Mouse (Mus musculus) liver, embryonic 15.5 days (tissue): Measurements from ENCODE around the gene Mtus2. TPM values are rescaled to one million over a fixed set of nuclear protein-coding genes. Genes with fewer than 3 reads are reported as not detected.
"Not testable (repeated sequence)": the region's sequence is repeated elsewhere in the genome, so short reads cannot be mapped to it uniquely, and the experiment has no call there.

Experiments
- ATAC-seq: fragments of 200-750 bp; cut with Nextera tagmentation; 2 replicates; pipeline ENCODE4 v1.8.0; 2017; ENCODE audit warnings: moderate number of reproducible peaks, mild to moderate bottlenecking, moderate library complexity; ENCODE audit not compliant: insufficient read depth
- H3K27ac ChIP-seq: fragments of 300-500 bp; sonication (generic); replicated peaks from 2 replicates; pipeline ENCODE4 v1.5.1; 2015; ENCODE audit warnings: mild to moderate bottlenecking, inconsistent platforms
- H3K27me3 ChIP-seq: fragments of 300-500 bp; sonication (generic); 2 replicates; pipeline ENCODE4 v1.6.1; 2015; ENCODE audit warnings: mild to moderate bottlenecking, inconsistent platforms
- H3K36me3 ChIP-seq: fragments of 300-500 bp; sonication (generic); replicated peaks from 2 replicates; pipeline ENCODE4 v1.6.1; 2015; ENCODE audit warnings: moderate library complexity, mild to moderate bottlenecking, inconsistent platforms
- H3K4me1 ChIP-seq: fragments of 300-500 bp; sonication (generic); replicated peaks from 2 replicates; pipeline ENCODE4 v1.6.1; 2015; ENCODE audit warnings: inconsistent platforms
- H3K4me2 ChIP-seq: fragments of 300-500 bp; sonication (generic); 2 replicates; pipeline ENCODE4 v1.6.1; 2015; ENCODE audit warnings: moderate library complexity, mild to moderate bottlenecking, inconsistent platforms
- H3K4me3 ChIP-seq: fragments of 300-500 bp; sonication (generic); replicated peaks from 2 replicates; pipeline ENCODE4 v1.5.1; 2015; ENCODE audit warnings: mild to moderate bottlenecking, inconsistent platforms
- H3K9ac ChIP-seq: fragments of 300-500 bp; sonication (generic); 2 replicates; pipeline ENCODE4 v1.6.1; 2015; ENCODE audit warnings: moderate library complexity, mild to moderate bottlenecking, inconsistent platforms
- H3K9me3 ChIP-seq: fragments of 300-500 bp; sonication (generic); replicated peaks from 2 replicates; pipeline ENCODE4 v1.6.1; 2016; ENCODE audit warnings: inconsistent platforms
- WGBS: fragments of 180-500 bp; shearing (Covaris S2); methylation state at CpG from one replicate; pipeline ENCODE4 v1.1.7; 2015; ENCODE audit warnings: mixed read lengths; ENCODE audit not compliant: insufficient replicate concordance; 5-methylcytosine and 5-hydroxymethylcytosine counted together
- polyA plus RNA-seq: library from polyadenylated mRNA; unstranded; fragments of >200 nt; fragmentation: Nextera tagmentation; extraction: Ambion mirVana; gene quantifications from 2 replicates; pipeline ENCODE4 v1.2.1, GENCODE M21; 2015

Mtus2 gene
- polyA plus RNA-seq, 1 experiment from 2014 or later = 1.2 TPM

DNA sequence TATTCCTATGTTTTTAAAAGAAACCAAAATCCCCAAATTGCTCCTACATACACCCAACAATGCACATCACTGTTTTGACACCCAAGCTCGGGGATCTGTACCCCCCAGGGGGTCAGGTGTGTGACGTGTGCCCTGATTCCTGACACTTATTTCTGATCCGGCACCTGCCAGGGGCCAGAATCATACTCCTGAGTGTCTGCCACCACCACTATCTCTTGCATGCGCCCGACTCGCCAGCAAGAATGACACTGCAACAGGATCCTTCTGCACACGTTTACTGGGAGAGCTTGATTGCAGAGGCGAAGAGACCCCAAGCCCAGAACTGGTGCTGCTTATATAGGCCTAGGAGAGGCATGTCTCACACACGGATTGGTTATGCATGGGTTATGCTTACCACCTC is 369.2 kb downstream of the Mtus2 start:
- H3K4me3 ChIP-seq, H3K36me3 ChIP-seq, ATAC-seq, H3K9me3 ChIP-seq, H3K9ac ChIP-seq, H3K4me2 ChIP-seq, H3K4me1 ChIP-seq, H3K27me3 ChIP-seq, H3K27ac ChIP-seq: not testable (repeated sequence)
- WGBS = 81% methylated on average over 9 of the region's 9 CpGs

DNA sequence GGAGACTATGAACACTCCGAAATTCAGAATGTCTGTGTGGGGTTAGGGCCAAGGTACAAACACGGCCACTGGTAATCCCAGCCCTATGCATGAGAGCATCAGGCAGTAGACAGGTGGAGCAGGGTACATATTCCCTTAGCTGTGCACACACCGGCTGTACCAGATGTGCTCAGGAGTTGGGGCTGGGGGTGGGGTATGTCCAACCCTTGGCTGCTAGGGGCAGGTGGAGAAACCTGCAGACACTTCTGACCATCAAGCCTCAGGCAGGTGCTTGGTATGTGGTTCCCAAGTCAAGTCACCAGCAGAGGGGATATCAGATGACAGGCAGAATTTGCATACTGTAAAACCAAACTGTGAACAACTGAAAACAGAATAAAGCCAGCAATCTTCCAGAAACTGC is 371.9 kb downstream of the Mtus2 start:
- 80% methylated on average over 3 of the region's 3 CpGs for WGBS
- H3K9me3 ChIP-seq = no peaks in the 10 kb centered on the region
- no peak for ATAC-seq
- no peak overlapping the region for H3K9ac ChIP-seq
- H3K4me2 ChIP-seq = no peak overlapping the region
- no peak overlapping the region for H3K4me3 ChIP-seq
- peaks cover 34% of the 10 kb centered on the region for H3K36me3 ChIP-seq
- no peaks in the 10 kb centered on the region for H3K27me3 ChIP-seq
- no peak overlapping the region for H3K27ac ChIP-seq
- H3K4me1 ChIP-seq = 0 out of 2 replicates have a peak, but pooled peaks cover 3% of the 10 kb centered on the region

DNA sequence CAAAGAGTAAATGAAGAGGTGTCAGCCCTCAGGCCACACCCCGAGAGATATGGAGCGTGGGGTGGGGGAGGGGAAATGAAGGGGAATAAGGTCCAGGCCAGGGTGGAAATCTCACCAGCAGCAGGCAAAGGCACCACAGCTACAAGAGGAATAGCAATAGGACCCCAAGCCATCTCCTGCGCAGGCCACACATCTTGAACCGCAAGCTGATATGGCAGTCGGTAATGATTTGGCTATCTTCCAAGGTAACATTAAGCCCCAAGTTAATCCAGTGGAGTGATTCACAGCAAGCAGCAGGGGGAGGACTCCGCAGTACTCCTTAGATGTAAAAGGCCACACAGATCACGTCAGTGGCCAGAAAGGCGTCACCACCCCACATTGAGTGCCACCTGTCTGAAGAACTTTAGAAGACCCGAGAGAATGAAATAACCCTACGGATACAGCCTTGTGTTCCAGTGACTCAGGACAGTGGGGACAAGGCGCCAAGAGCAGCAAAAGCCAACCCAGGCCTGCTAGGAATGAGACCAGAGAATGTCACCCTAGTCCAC is 374.2 kb downstream of the Mtus2 start:
- ATAC-seq = no peak
- no peak overlapping the region for H3K27ac ChIP-seq
- no peak overlapping the region for H3K9ac ChIP-seq
- H3K4me2 ChIP-seq = no peak overlapping the region
- 74% methylated on average over 11 of the region's 11 CpGs for WGBS
- no peak overlapping the region for H3K4me3 ChIP-seq
- H3K27me3 ChIP-seq = no peaks in the 10 kb centered on the region
- no peaks in the 10 kb centered on the region for H3K9me3 ChIP-seq
- H3K36me3 ChIP-seq = peaks cover 52% of the 10 kb centered on the region
- 0 out of 2 replicates have a peak, but pooled peaks cover 3% of the 10 kb centered on the region for H3K4me1 ChIP-seq

DNA sequence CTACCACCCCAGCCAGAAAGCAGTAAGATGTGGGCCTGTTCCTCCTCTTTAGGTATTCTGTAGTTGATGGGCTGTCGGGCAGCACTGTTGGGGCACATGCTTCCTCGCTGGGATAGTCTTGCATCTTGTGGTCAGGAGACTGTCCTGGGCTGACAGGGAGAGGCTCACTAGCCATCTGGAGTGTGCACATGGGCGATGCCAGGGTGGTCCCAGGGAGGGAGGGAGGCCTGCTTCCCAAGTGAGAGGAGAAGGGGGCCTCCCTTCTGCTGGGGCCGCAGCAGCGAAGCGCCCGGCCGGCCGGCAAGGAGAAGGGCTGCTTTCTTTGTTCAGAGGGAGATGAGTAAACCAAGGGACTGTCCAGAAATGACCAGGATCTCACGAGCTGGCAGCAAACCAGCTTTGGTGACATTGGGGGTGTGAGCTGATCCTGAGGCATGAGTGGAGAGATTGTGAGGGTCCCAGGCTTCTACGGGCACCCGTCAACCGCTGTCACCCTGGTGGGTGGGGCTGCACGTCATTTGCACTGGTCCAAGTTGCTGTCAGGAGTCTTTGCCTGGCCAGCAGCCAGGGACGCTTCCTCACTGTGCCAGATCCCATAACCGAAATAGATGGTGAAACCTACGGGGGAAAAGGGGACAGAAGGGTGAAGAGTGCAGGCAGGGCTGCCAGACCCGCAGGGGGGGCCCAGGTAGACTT is 375.0 kb downstream of the Mtus2 start:
- WGBS = 88% methylated on average over 18 of the region's 18 CpGs

DNA sequence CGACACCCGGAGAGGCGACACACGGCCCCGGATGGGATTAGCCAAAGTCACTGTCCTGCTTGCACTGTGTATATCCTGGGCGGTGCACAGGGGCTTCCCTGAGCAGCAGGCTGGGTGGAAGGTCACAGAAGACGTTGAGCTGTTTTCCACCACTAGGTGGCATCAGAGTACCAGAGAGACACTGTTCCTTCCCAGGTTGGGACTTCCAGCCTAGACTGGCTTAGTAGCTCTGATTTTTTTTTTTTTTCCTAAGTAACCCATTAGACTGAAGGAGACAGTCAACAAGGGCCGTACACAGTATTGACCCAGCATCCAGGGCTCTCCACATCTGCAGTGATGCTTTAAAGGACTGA is 375.5 kb downstream of the Mtus2 start:
- ATAC-seq = peak; percentile 52; the same call in 1 of the 2 replicates
- Histone ChIP-seq H3K9ac (no peak overlapping the region), H3K4me3 (no peak overlapping the region), H3K4me1 (0 out of 2 replicates have a peak, but pooled peaks cover 3% of the 10 kb centered on the region), H3K4me2 (no peak overlapping the region), H3K27me3 (no peaks in the 10 kb centered on the region), H3K27ac (no peak overlapping the region), H3K9me3 (no peaks in the 10 kb centered on the region), H3K36me3 (peaks cover 60% of the 10 kb centered on the region)
- WGBS = 51% methylated on average over 8 of the region's 8 CpGs

More for the DNA sequence above, 375.0 kb downstream of the Mtus2 start:
- Histone ChIP-seq H3K27me3 (no peaks in the 10 kb centered on the region), H3K4me1 (0 out of 2 replicates have a peak, but pooled peaks cover 3% of the 10 kb centered on the region), H3K4me3 (no peak overlapping the region), H3K9ac (no peak overlapping the region), H3K9me3 (no peaks in the 10 kb centered on the region), H3K27ac (no peak overlapping the region), H3K4me2 (no peak overlapping the region), H3K36me3 (peaks cover 60% of the 10 kb centered on the region)
- ATAC-seq = no peak

DNA sequence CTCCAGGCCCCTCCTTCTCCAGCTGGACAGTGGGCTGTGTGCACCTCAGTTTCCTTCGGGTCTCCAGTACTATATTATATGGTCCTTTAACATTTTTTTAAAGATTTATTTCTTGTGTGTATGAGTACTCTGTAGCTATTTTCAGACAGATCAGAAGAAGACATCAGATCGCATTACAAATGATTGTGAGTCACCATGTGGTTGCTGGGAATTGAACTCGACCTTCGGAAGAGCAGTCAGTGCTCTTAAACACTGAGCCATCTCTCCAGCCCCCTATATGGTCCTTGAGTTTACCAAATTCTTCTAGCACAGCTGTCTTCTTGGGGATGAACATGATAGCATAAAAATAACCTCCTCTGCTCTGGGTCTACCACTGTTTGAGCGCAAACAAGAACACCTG is 382.0 kb downstream of the Mtus2 start:
- 83% methylated on average over 5 of the region's 5 CpGs for WGBS
- Histone ChIP-seq H3K27ac (no peak overlapping the region), H3K4me3 (no peak overlapping the region), H3K9me3 (no peaks in the 10 kb centered on the region), H3K9ac (no peak overlapping the region), H3K36me3 (peaks cover 75% of the 10 kb centered on the region), H3K4me2 (no peak overlapping the region), H3K27me3 (no peaks in the 10 kb centered on the region), H3K4me1 (no peaks in the 10 kb centered on the region)
- ATAC-seq = no peak

DNA sequence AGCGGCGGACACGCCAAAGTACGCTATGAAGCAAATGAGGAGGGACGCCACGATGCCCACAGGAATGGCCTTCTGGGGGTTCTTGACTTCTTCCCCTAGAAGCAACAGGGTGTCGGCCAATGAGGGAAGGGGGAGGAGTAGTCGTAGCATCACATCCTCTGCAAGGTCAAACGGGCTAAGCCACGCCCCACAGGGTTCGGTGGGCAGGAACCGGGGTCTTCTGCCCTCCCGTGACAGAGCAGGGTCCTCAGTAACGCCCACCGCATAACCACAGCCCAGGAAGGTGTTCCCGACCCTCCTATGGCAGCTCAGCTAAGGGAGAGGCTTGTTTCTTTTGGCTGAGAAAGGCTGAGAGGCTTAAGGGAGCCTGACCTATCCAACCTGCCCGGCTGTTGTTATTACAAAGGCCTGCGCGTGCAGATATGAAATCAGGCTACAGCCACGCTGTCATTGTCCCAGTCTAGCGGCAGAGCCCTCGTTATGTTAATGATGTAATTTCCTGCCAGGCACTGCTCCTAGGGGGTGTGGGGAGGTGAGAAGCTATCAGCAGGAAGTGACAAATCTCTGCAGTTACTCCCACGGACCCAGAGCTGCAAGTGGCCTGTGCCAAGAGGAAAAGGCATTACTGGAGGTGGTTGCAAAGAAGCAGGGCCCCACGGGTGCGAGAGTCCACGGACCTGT is 385.1 kb downstream of the Mtus2 start:
- ATAC-seq = peak; percentile 74
- H3K4me1 ChIP-seq = no peaks in the 10 kb centered on the region
- no peak overlapping the region for H3K27ac ChIP-seq
- 41% methylated on average over 26 of the region's 26 CpGs for WGBS
- no peaks in the 10 kb centered on the region for H3K9me3 ChIP-seq
- H3K4me2 ChIP-seq = no peak overlapping the region; the same call in 1 of the 2 replicates
- H3K4me3 ChIP-seq = no peak overlapping the region
- no peak overlapping the region for H3K9ac ChIP-seq
- H3K36me3 ChIP-seq = peaks cover 78% of the 10 kb centered on the region
- no peaks in the 10 kb centered on the region for H3K27me3 ChIP-seq

DNA sequence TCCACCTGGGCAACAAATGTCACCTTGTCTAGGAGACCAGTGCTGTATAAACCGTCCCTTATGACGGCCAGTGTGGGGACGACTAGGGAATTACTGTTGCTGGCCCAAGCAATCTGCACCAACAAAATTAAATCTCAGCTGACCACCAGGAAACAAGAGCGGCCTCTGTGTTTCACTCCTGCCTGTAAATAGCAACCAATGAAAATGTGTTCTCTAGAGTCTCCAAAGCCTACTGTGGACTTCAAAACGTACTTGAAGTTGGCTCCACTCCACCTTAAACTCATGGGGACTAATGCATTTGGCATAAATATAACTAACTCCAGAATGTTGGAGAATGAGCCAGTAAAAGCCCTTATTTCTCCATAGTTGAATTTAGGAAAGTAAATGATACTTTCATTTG is 387.3 kb downstream of the Mtus2 start:
- no peak overlapping the region for H3K9ac ChIP-seq
- H3K4me2 ChIP-seq = no peak overlapping the region
- ATAC-seq = no peak
- peaks cover 92% of the 10 kb centered on the region for H3K36me3 ChIP-seq
- H3K27ac ChIP-seq = no peak overlapping the region
- no peaks in the 10 kb centered on the region for H3K4me1 ChIP-seq
- no peak overlapping the region for H3K4me3 ChIP-seq
- 84% methylated on average over 5 of the region's 5 CpGs for WGBS
- H3K27me3 ChIP-seq = no peaks in the 10 kb centered on the region
- no peaks in the 10 kb centered on the region for H3K9me3 ChIP-seq

DNA sequence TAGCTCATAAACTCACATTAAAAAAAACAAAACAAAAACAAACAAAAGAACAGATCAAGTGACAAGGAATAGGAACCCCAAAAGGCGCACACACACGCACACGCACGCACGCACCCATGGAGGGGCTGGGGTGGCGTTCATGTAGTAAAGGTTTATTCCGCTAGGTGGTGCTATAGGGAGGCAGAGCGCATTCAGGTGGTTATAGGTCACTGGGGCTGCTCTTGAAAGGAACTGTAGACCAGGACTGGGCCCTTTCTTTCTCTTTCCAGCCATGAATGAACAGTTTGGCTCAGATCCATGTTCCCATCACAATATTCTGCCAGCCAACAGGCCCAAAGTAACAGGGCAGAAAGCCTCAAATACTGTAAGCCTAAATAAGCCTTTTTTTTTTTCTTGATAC is 389.4 kb downstream of the Mtus2 start:
- no peak overlapping the region for H3K9ac ChIP-seq
- H3K27ac ChIP-seq = no peak overlapping the region
- WGBS = 81% methylated on average over 8 of the region's 8 CpGs
- no peak overlapping the region for H3K4me3 ChIP-seq
- no peaks in the 10 kb centered on the region for H3K27me3 ChIP-seq
- H3K9me3 ChIP-seq = no peaks in the 10 kb centered on the region
- peaks cover 89% of the 10 kb centered on the region for H3K36me3 ChIP-seq
- no peak for ATAC-seq
- H3K4me1 ChIP-seq = no peaks in the 10 kb centered on the region
- no peak overlapping the region for H3K4me2 ChIP-seq

DNA sequence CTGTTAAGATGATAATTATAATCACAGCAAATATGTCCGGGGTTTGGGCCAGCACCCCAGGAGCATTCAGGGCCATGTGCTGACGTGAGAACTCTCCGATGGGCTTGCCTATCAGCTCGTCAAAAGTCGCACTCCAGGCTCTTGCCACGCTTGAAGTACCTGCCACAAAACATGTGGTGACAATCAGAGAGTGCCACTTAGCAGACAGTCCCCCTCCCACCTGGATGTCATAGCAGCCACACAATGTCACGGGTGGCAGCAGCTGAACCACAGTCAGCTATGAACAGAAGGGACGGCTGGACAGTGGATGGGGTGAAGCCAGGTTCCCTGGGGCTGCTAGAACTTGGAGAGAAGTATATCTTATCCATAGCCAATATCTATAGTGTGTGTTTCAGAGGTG is 391.0 kb downstream of the Mtus2 start:
- Histone ChIP-seq H3K9me3 (no peaks in the 10 kb centered on the region), H3K27me3 (no peaks in the 10 kb centered on the region), H3K36me3 (peaks cover 85% of the 10 kb centered on the region), H3K9ac (no peak overlapping the region), H3K4me2 (no peak overlapping the region), H3K4me1 (no peaks in the 10 kb centered on the region), H3K27ac (no peak overlapping the region), H3K4me3 (no peak overlapping the region)
- no peak for ATAC-seq
- WGBS = 78% methylated on average over 8 of the region's 8 CpGs

DNA sequence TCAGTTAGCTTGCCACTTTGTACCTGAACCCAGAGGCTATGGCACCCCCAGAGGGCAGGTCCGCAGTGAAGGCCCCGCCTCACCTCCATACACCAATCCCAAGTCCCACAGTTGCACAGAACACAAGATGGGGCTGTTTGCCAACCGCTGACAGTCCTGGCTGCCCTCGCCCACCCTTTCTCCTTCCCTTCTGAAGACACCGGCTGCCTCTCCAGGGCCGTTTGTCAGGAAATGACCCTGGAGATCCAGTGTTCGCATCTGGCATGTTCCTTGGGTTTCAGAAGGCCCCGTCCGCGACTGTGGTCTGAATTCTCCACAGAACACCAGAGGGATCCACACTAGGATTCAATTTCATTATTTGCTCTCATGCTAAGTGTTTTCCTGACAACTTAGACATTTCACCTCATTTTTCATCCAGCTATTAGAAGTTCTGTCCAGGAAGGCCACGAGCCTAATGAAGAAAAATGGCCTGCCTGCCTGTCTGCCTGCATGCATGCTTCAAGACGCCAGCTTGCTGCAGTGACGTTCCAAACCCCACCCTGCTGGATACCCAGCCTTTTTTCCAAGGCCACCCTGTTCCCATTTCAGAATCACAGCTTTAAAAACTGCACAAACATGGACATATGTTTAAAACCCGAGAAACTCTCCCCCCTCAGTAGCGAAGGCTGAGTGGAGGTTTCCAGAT is 392.3 kb downstream of the Mtus2 start:
- no peak for ATAC-seq
- Histone ChIP-seq H3K4me1 (no peaks in the 10 kb centered on the region), H3K4me3 (no peak overlapping the region), H3K27ac (no peak overlapping the region), H3K27me3 (no peaks in the 10 kb centered on the region), H3K9me3 (no peaks in the 10 kb centered on the region), H3K36me3 (peaks cover 85% of the 10 kb centered on the region), H3K4me2 (no peak overlapping the region), H3K9ac (no peak overlapping the region)
- WGBS = 82% methylated on average over 15 of the region's 15 CpGs
